Mouse (Mus musculus) 3T3-L1 (cell line): ENCODE data around the gene Pdzd7.
A peak's percentile ranks its signal among the peaks of the same experiment; 100 is the strongest.

ENCODE experiments used
- DNase-seq: peaks from one replicate; pipeline ENCODE4 v3.0.0-alpha.2; 2015; ENCODE audit warnings: low read depth, low spot score

Pdzd7 gene

GRCm38 (mm10) chr19:45045651-45046050 lies at the start of gene Pdzd7:
Gene Pdzd7, minus strand, starts transcription at chr19:45045717.
- DNase-seq: no peak

GRCm38 (mm10) chr19:45081841-45082550 lies 36.5 kb upstream of the Pdzd7 start:
- DNase-seq: peak; percentile 99

GRCm38 (mm10) chr19:45081279-45081678 lies 35.8 kb upstream of the Pdzd7 start:
- peak; percentile 89 for DNase-seq

GRCm38 (mm10) chr19:45080711-45081110 lies 35.2 kb upstream of the Pdzd7 start:
- peak; percentile 39 for DNase-seq

GRCm38 (mm10) chr19:45079769-45080515 lies 34.4 kb upstream of the Pdzd7 start:
- peak; percentile 86 for DNase-seq

GRCm38 (mm10) chr19:45078971-45079764 lies 33.7 kb upstream of the Pdzd7 start:
- DNase-seq: peak; percentile 79

GRCm38 (mm10) chr19:45077742-45078645 lies 32.5 kb upstream of the Pdzd7 start:
- no peak for DNase-seq

GRCm38 (mm10) chr19:45076586-45077510 lies 31.3 kb upstream of the Pdzd7 start:
- no peak for DNase-seq

GRCm38 (mm10) chr19:45076036-45076575 lies 30.6 kb upstream of the Pdzd7 start:
- DNase-seq: no peak

GRCm38 (mm10) chr19:45075323-45076035 lies 30.0 kb upstream of the Pdzd7 start:
- DNase-seq: peak; percentile 90

GRCm38 (mm10) chr19:45074580-45075322 lies 29.2 kb upstream of the Pdzd7 start, which contains the start of gene Kazald1:
Gene Kazald1, plus strand, starts transcription at chr19:45075241.
- peak; percentile 96 for DNase-seq

GRCm38 (mm10) chr19:45073871-45074542 lies 28.5 kb upstream of the Pdzd7 start:
- DNase-seq: peak; percentile 97

- DNase-seq: no peak
Observed at GRCm38 (mm10) chr19:45067758-45068510, 22.4 kb upstream of the Pdzd7 start.

- no peak for DNase-seq
Observed at GRCm38 (mm10) chr19:45067170-45067569, 21.7 kb upstream of the Pdzd7 start.

GRCm38 (mm10) chr19:45065226-45065625 lies 19.7 kb upstream of the Pdzd7 start:
- no peak for DNase-seq

- peak; percentile 46 for DNase-seq
Observed at GRCm38 (mm10) chr19:45063565-45064292, 18.2 kb upstream of the Pdzd7 start.
